13 mouse cellular contexts compared by ENCODE assay signal in genomic region chr8:84765629-84766028, GRCm38 (mm10). TPM values are rescaled to one million over a fixed set of nuclear protein-coding genes. Genes with fewer than 3 reads are reported as not detected.
DNase-seq lines count a peak whose midpoint lies in the region; ATAC-seq and TF ChIP-seq lines count a peak whose summit lies in the region.
"Had no signal": no experiment of that assay in that cellular context is flagged by ENCODE, and none has a peak within 500 bp of the region (broad histone marks: within the 10 kb centered on the region; RNA-seq: fewer than 3 reads in every experiment).

No protein-coding gene starts in this region.

- H3K27ac ChIP-seq in gastrocnemius, adult 2 months, result peak overlapping the region; percentile 96
- 0 out of 2 replicates have a peak overlapping the region, but pooled peaks have one; percentile 22 for H3K27ac ChIP-seq in limb, embryonic 13.5 days
- H3K27ac ChIP-seq in thymus, adult 2 months (ENCODE audit: control insufficient read depth, insufficient read depth, low read length), result no peak overlapping the region

- no peak for TF ChIP-seq POLR2A in thymus, adult 2 months (IDR thresholded peaks at IDR 0.05; ENCODE audit: control insufficient read depth, extremely low read depth, insufficient read depth, low read length, poor library complexity)

- H3K4me2 ChIP-seq in limb, embryonic 13.5 days (replicated peaks), result peak overlapping the region; percentile 2; the same call in 1 of the 2 replicates

- H3K36me3 ChIP-seq in limb, embryonic 13.5 days, result peaks cover 83% of the 10 kb centered on the region
- H3K36me3 ChIP-seq in thymus, adult 2 months (ENCODE audit: control insufficient read depth, insufficient read depth, low read length), result no peaks in the 10 kb centered on the region

- peak overlapping the region; percentile 39 for H3K9ac ChIP-seq in limb, embryonic 13.5 days

- intact Hi-C loops in gastrocnemius, adult 2 months (cut with DNase I), result loop anchor here (2.0 kb wide), 2 partner anchors 17 to 57 kb away; no protein-coding TSS in a partner anchor

- peaks cover 21% of the 10 kb centered on the region; the same call in 1 of the 2 replicates for H3K27me3 ChIP-seq in limb, embryonic 13.5 days
- H3K27me3 ChIP-seq in thymus, adult 2 months (ENCODE audit: control insufficient read depth, insufficient read depth, low read length), result no peaks in the 10 kb centered on the region

- H3K4me1 ChIP-seq in limb, embryonic 13.5 days, result peaks cover 64% of the 10 kb centered on the region
- no peaks in the 10 kb centered on the region for H3K4me1 ChIP-seq in thymus, adult 2 months (replicated peaks; ENCODE audit: control insufficient read depth, insufficient read depth, low read length)

- ATAC-seq in limb, embryonic 13.5 days (ENCODE audit: low FRiP score, low read depth), result no peak
- no peak for ATAC-seq in activated CD4-positive, CD25-positive, alpha-beta regulatory T cell, adult 4 months

- DNase-seq in gastrocnemius, adult 2 months, result peak; percentile 29
- no peak for DNase-seq in gastrocnemius, postnatal 25 days
- DNase-seq in retina, postnatal 1 day, result peak; percentile 48
- DNase-seq in retina, embryonic 14.5 days (ENCODE audit: low spot score), result no peak
- DNase-seq in kidney, adult 8-10 months, result no peak
- DNase-seq in thymus, adult 2 months, result no peak
- DNase-seq: adrenal gland, adult 2 months; B cell, adult 2 months; right cerebral cortex, postnatal 25 days; thymus, adult 18-20 months had no signal

- WGBS in limb, embryonic 13.5 days, result 28% methylated on average over 10 of the region's 10 CpGs
- WGBS in thymus, adult 2 months, result 95% methylated on average over 10 of the region's 10 CpGs

- H3K4me3 ChIP-seq in gastrocnemius, adult 2 months, result peak overlapping the region; percentile 39
- no peak overlapping the region for H3K4me3 ChIP-seq in limb, embryonic 13.5 days
- no peak overlapping the region for H3K4me3 ChIP-seq in thymus, adult 2 months (ENCODE audit: control insufficient read depth, insufficient read depth, low read length)
- H3K4me3 ChIP-seq: myocyte had no signal

- TF ChIP-seq CTCF in gastrocnemius, adult 2 months (IDR thresholded peaks at IDR 0.05), result no peak
- TF ChIP-seq CTCF in thymus, adult 2 months (IDR thresholded peaks at IDR 0.05; ENCODE audit: borderline replicate concordance, control insufficient read depth, extremely low read depth, insufficient read depth, low read length, poor library complexity), result no peak

- no peaks in the 10 kb centered on the region for H3K9me3 ChIP-seq in limb, embryonic 13.5 days

RNA-seq across cellular contexts. Expression of gene Nfix, which starts 34.5 kb away (rescaled TPM):
- total RNA-seq in gastrocnemius, adult 2 months (2021), result 100 to 1,000 TPM; 465 to 558 TPM
- 100 to 1,000 TPM; 447 to 529 TPM for total RNA-seq in gastrocnemius, postnatal 25 days (2021)
- polyA plus RNA-seq in limb, embryonic 13.5 days (2015; fragmentation: Nextera tagmentation; extraction: Ambion mirVana), result 46.9 and 48.0 TPM in 2 replicates
- 1 to 10 TPM; 2.0 to 2.2 TPM for polyA plus RNA-seq in activated CD4-positive, CD25-positive, alpha-beta regulatory T cell, adult 4 months (2017; shearing (Covaris generic))
- 17.7 and 18.2 TPM in 2 replicates for polyA plus RNA-seq in thymus, adult 2 months (2012; rRNA removed)

RNA-seq across cellular contexts. Expression of gene G430095P16Rik, which starts 42.8 kb away (rescaled TPM):
- total RNA-seq in gastrocnemius, adult 2 months (2021), result under 1 TPM; 0.36 to 0.78 TPM
- total RNA-seq in gastrocnemius, postnatal 25 days (2021), result under 1 TPM; 0.54 to 0.67 TPM
- polyA plus RNA-seq in limb, embryonic 13.5 days (2015; fragmentation: Nextera tagmentation; extraction: Ambion mirVana), result 7.1 and 9.8 TPM in 2 replicates
- 10 to 100 TPM; 20.2 to 37.5 TPM for polyA plus RNA-seq in activated CD4-positive, CD25-positive, alpha-beta regulatory T cell, adult 4 months (2017; shearing (Covaris generic))
- 1.8 and 2.6 TPM in 2 replicates for polyA plus RNA-seq in thymus, adult 2 months (2012; rRNA removed)

RNA-seq across cellular contexts. Expression of gene Dand5, which starts 57.0 kb away (rescaled TPM):
- total RNA-seq in gastrocnemius, adult 2 months (2021), result 10 to 100 TPM; 10.2 to 14.3 TPM
- total RNA-seq in gastrocnemius, postnatal 25 days (2021), result 1 to 10 TPM; 9.5 to 9.6 TPM
- polyA plus RNA-seq in limb, embryonic 13.5 days (2015; fragmentation: Nextera tagmentation; extraction: Ambion mirVana), result 6.3 TPM in 2 replicates
- polyA plus RNA-seq in activated CD4-positive, CD25-positive, alpha-beta regulatory T cell, adult 4 months (2017; shearing (Covaris generic)), result 1 to 10 TPM; 4.2 to 4.5 TPM
- polyA plus RNA-seq in thymus, adult 2 months (2012; rRNA removed), result 2.2 TPM in 2 replicates

Comparison
In these comparisons a context has a peak if more than half of its experiments do, and no peak if none do; other contexts are left out.
1. DNase-seq: peak in gastrocnemius, adult 2 months (single experiment) and retina, postnatal 1 day (single experiment); none in gastrocnemius, postnatal 25 days (single experiment), retina, embryonic 14.5 days (single experiment), kidney, adult 8-10 months (0 of 2) and thymus, adult 2 months (single experiment).